In genomic region chr7:6126690-6127448, GRCm38 (mm10) we compare ENCODE assay signal across 7 mouse cellular contexts. TPM values are rescaled to one million over a fixed set of nuclear protein-coding genes. Genes with fewer than 3 reads are reported as not detected.
DNase-seq lines count a peak whose midpoint lies in the region; ATAC-seq and TF ChIP-seq lines count a peak whose summit lies in the region.

No protein-coding gene starts in this region.

- H3K4me2 ChIP-seq in intestine, embryonic 15.5 days (replicated peaks), result no peak overlapping the region

- H3K4me3 ChIP-seq in cortical plate, adult 2 months (ENCODE audit: insufficient read depth, low read length), result no peak overlapping the region
- H3K4me3 ChIP-seq in intestine, embryonic 15.5 days (replicated peaks), result no peak overlapping the region
- H3K4me3 ChIP-seq in midbrain, embryonic 10.5 days, result no peak overlapping the region

- peak; percentile 92 for ATAC-seq in activated CD4-positive, CD25-positive, alpha-beta regulatory T cell, adult 4 months
- peak; percentile 84 for ATAC-seq in intestine, embryonic 15.5 days

- no peak for TF ChIP-seq POLR2A in cortical plate, adult 2 months (IDR thresholded peaks at IDR 0.05; ENCODE audit: extremely low read depth, insufficient read depth, low read length)

- TF ChIP-seq CTCF in cortical plate, adult 2 months (IDR thresholded peaks at IDR 0.05; ENCODE audit: extremely low read depth, insufficient read depth, low read length), result peak; percentile 90

- peaks cover under 1% of the 10 kb centered on the region; the same call in 1 of the 2 replicates for H3K36me3 ChIP-seq in intestine, embryonic 15.5 days
- H3K36me3 ChIP-seq in midbrain, embryonic 10.5 days, result peaks cover 16% of the 10 kb centered on the region

- H3K9ac ChIP-seq in intestine, embryonic 15.5 days, result no peak overlapping the region

- WGBS in intestine, embryonic 15.5 days, result 33% methylated on average over 7 of the region's 7 CpGs
- WGBS in midbrain, embryonic 10.5 days, result 42% methylated on average over 7 of the region's 7 CpGs

- H3K27me3 ChIP-seq in intestine, embryonic 15.5 days (replicated peaks), result no peaks in the 10 kb centered on the region
- H3K27me3 ChIP-seq in midbrain, embryonic 10.5 days (ENCODE audit: low read depth, poor library complexity, severe bottlenecking), result no peaks in the 10 kb centered on the region

- no peak overlapping the region for H3K27ac ChIP-seq in cortical plate, adult 2 months (ENCODE audit: insufficient read depth, low read length)
- H3K27ac ChIP-seq in intestine, embryonic 15.5 days, result no peak overlapping the region
- no peak overlapping the region for H3K27ac ChIP-seq in midbrain, embryonic 10.5 days (replicated peaks)

- intact Hi-C loops in gastrocnemius, postnatal 14 days (cut with DNase I; ENCODE audit: low total_unique reads), result loop anchor here (2.0 kb wide), 1 partner anchor 66 kb away; no protein-coding TSS in a partner anchor
- intact Hi-C loops in left cerebral cortex, postnatal 14 days (cut with DNase I), result loop anchor here (1.0 to 5.0 kb wide), 3 partner anchors 45 to 67 kb away; partner anchors contain the start of gene Zfp444

- DNase-seq in gastrocnemius, postnatal 14 days, result peak; percentile 66
- DNase-seq in left cerebral cortex, postnatal 14 days (ENCODE audit: low spot score in 2 of 2), result peak; percentile 93 to 94
- DNase-seq in midbrain, embryonic 10.5 days (ENCODE audit: low spot score), result peak; percentile 58
- peak; percentile 71 to 86 for DNase-seq in right cerebral cortex, postnatal 36 days (ENCODE audit: low spot score in 2 of 2)

- H3K9me3 ChIP-seq in intestine, embryonic 15.5 days, result no peaks in the 10 kb centered on the region
- peaks cover 6% of the 10 kb centered on the region; the same call in 1 of the 2 replicates for H3K9me3 ChIP-seq in midbrain, embryonic 10.5 days (replicated peaks)

- no peaks in the 10 kb centered on the region; the same call in 1 of the 2 replicates for H3K4me1 ChIP-seq in cortical plate, adult 2 months (ENCODE audit: control insufficient read depth, insufficient read depth, low read length)
- 0 out of 2 replicates have a peak, but pooled peaks cover 2% of the 10 kb centered on the region for H3K4me1 ChIP-seq in intestine, embryonic 15.5 days (replicated peaks)
- no peaks in the 10 kb centered on the region for H3K4me1 ChIP-seq in midbrain, embryonic 10.5 days

RNA-seq across cellular contexts. Expression of gene Zfp787, which starts 28.9 kb away (rescaled TPM):
- polyA plus RNA-seq in activated CD4-positive, CD25-positive, alpha-beta regulatory T cell, adult 4 months (2017; shearing (Covaris generic)), result 1 to 10 TPM; 4.9 to 9.3 TPM
- 37.4 and 37.9 TPM in 2 replicates for polyA plus RNA-seq in cortical plate, adult 2 months (2012; rRNA removed)
- total RNA-seq in gastrocnemius, postnatal 14 days (2021), result 10 to 100 TPM; 32.0 to 32.6 TPM
- polyA plus RNA-seq in intestine, embryonic 15.5 days (2015; fragmentation: Nextera tagmentation; extraction: Ambion mirVana), result 27.4 and 29.8 TPM in 2 replicates
- total RNA-seq in left cerebral cortex, postnatal 14 days (2021), result 10 to 100 TPM; 26.9 to 29.1 TPM
- polyA plus RNA-seq in midbrain, embryonic 10.5 days (2016; fragmentation: Nextera tagmentation; extraction: Ambion mirVana), result 25.0 and 27.3 TPM in 2 replicates

RNA-seq across cellular contexts. Expression of gene Zfp444, which starts 45.2 kb away (rescaled TPM):
- polyA plus RNA-seq in activated CD4-positive, CD25-positive, alpha-beta regulatory T cell, adult 4 months (2017; shearing (Covaris generic)), result 1 to 10 TPM; 9.2 to 9.6 TPM
- polyA plus RNA-seq in cortical plate, adult 2 months (2012; rRNA removed), result 53.5 and 56.1 TPM in 2 replicates
- total RNA-seq in gastrocnemius, postnatal 14 days (2021), result 1 to 10 TPM; 6.0 to 6.1 TPM
- polyA plus RNA-seq in intestine, embryonic 15.5 days (2015; fragmentation: Nextera tagmentation; extraction: Ambion mirVana), result 43.2 and 43.4 TPM in 2 replicates
- total RNA-seq in left cerebral cortex, postnatal 14 days (2021), result 10 to 100 TPM; 51.0 to 58.8 TPM
- polyA plus RNA-seq in midbrain, embryonic 10.5 days (2016; fragmentation: Nextera tagmentation; extraction: Ambion mirVana), result 81.8 and 86.1 TPM in 2 replicates
